Mouse (Mus musculus) heart, embryonic 13.5 days (tissue): ENCODE data around the gene Ficd. TPM values are rescaled to one million over a fixed set of nuclear protein-coding genes. Genes with fewer than 3 reads are reported as not detected.

Source experiments
- ATAC-seq: fragments of 200-750 bp; cut with Nextera tagmentation; 2 replicates; pipeline ENCODE4 v1.8.0; 2017; ENCODE audit warnings: moderate TSS enrichment; ENCODE audit not compliant: insufficient number of reproducible peaks, low FRiP score, low TSS enrichment; ENCODE audit errors: extremely low read depth
- H3K27ac ChIP-seq: fragments of 300-500 bp; sonication (generic); replicated peaks from 2 replicates; pipeline ENCODE4 v1.5.1; 2015; ENCODE audit warnings: moderate library complexity, mild to moderate bottlenecking, inconsistent platforms
- H3K27me3 ChIP-seq: fragments of 300-500 bp; sonication (generic); replicated peaks from 2 replicates; pipeline ENCODE4 v1.6.1; 2015; ENCODE audit warnings: mild to moderate bottlenecking, inconsistent platforms
- H3K36me3 ChIP-seq: fragments of 300-500 bp; sonication (generic); 2 replicates; pipeline ENCODE4 v1.6.1; 2015; ENCODE audit warnings: mild to moderate bottlenecking, inconsistent platforms
- H3K4me1 ChIP-seq: fragments of 300-500 bp; sonication (generic); 2 replicates; pipeline ENCODE4 v1.6.1; 2015; ENCODE audit warnings: inconsistent platforms
- H3K4me2 ChIP-seq: fragments of 300-500 bp; sonication (generic); 2 replicates; pipeline ENCODE4 v1.6.1; 2015; ENCODE audit warnings: inconsistent platforms, mild to moderate bottlenecking, moderate library complexity
- H3K4me3 ChIP-seq: fragments of 300-500 bp; sonication (generic); 2 replicates; pipeline ENCODE4 v1.5.1; 2015; ENCODE audit warnings: moderate library complexity, mild to moderate bottlenecking, inconsistent platforms
- H3K9ac ChIP-seq: fragments of 300-500 bp; sonication (generic); 2 replicates; pipeline ENCODE4 v1.6.1; 2015; ENCODE audit warnings: inconsistent platforms, mild to moderate bottlenecking, moderate library complexity
- H3K9me3 ChIP-seq: fragments of 300-500 bp; sonication (generic); 2 replicates; pipeline ENCODE4 v1.6.1; 2016; ENCODE audit warnings: inconsistent platforms
- whole genome bisulfite sequencing: fragments of 180-500 bp; shearing (Covaris S2); methylation state at CpG from one replicate; pipeline ENCODE4 v1.1.7; 2015; ENCODE audit warnings: mixed read lengths; 5-methylcytosine and 5-hydroxymethylcytosine counted together
- polyA plus RNA-seq: library from polyadenylated mRNA; unstranded; fragments of >200 nt; fragmentation: Nextera tagmentation; extraction: Ambion mirVana; gene quantifications from 2 replicates; pipeline ENCODE4 v1.2.1, GENCODE M21; 2015

Ficd gene
- polyA plus RNA-seq, 1 experiment from 2014 or later, result 5.0 TPM

- Histone ChIP-seq H3K9me3 (no peaks in the 10 kb centered on the region), H3K27ac (no peak overlapping the region), H3K4me1 (peaks cover 6% of the 10 kb centered on the region), H3K4me3 (no peak overlapping the region), H3K27me3 (peaks cover 20% of the 10 kb centered on the region), H3K9ac (no peak overlapping the region), H3K36me3 (no peaks in the 10 kb centered on the region), H3K4me2 (no peak overlapping the region)
- no peak for ATAC-seq
- 79% methylated on average over 7 of the region's 7 CpGs for WGBS
Measured at GRCm38 (mm10) chr5:113731174-113731573, 4.4 kb upstream of the Ficd start.

- 20% methylated on average over 6 of the region's 6 CpGs for WGBS
- Histone ChIP-seq H3K9ac (no peak overlapping the region), H3K4me1 (peaks cover 16% of the 10 kb centered on the region), H3K9me3 (no peaks in the 10 kb centered on the region), H3K27ac (no peak overlapping the region), H3K4me2 (no peak overlapping the region), H3K4me3 (no peak overlapping the region), H3K27me3 (peaks cover 10% of the 10 kb centered on the region; the same call in 1 of the 2 replicates), H3K36me3 (no peaks in the 10 kb centered on the region)
- ATAC-seq, result no peak
Measured at GRCm38 (mm10) chr5:113732182-113732581, 3.4 kb upstream of the Ficd start.

- H3K4me1 ChIP-seq, result peaks cover 18% of the 10 kb centered on the region
- no peak overlapping the region for H3K27ac ChIP-seq
Measured at GRCm38 (mm10) chr5:113734376-113734775, 1.2 kb upstream of the Ficd start.

GRCm38 (mm10) chr5:113735023-113735344 is 619 bp upstream of the Ficd start:
- 37% methylated on average over 7 of the region's 7 CpGs for WGBS
- peaks cover 25% of the 10 kb centered on the region for H3K36me3 ChIP-seq
- H3K9ac ChIP-seq, result peak overlapping the region; percentile 77
- no peaks in the 10 kb centered on the region for H3K27me3 ChIP-seq
- H3K4me2 ChIP-seq, result peak overlapping the region; percentile 77
- no peaks in the 10 kb centered on the region for H3K9me3 ChIP-seq
- peak overlapping the region; percentile 68 for H3K4me3 ChIP-seq
- H3K27ac ChIP-seq, result peak overlapping the region; percentile 72
- no peak for ATAC-seq
- peaks cover 18% of the 10 kb centered on the region for H3K4me1 ChIP-seq

More at GRCm38 (mm10) chr5:113734376-113734775, 1.2 kb upstream of the Ficd start:
- no peak overlapping the region for H3K4me3 ChIP-seq
- H3K4me2 ChIP-seq, result no peak overlapping the region
- H3K27me3 ChIP-seq, result no peaks in the 10 kb centered on the region
- no peaks in the 10 kb centered on the region for H3K9me3 ChIP-seq
- H3K9ac ChIP-seq, result no peak overlapping the region
- H3K36me3 ChIP-seq, result peaks cover 19% of the 10 kb centered on the region
- no peak for ATAC-seq
- WGBS, result 69% methylated on average over 5 of the region's 5 CpGs

- no peaks in the 10 kb centered on the region for H3K27me3 ChIP-seq
- peak overlapping the region; percentile 80 for H3K4me2 ChIP-seq
- ATAC-seq, result 0 out of 2 replicates have a peak, but pooled peaks have one; percentile 4
- peaks cover 36% of the 10 kb centered on the region for H3K36me3 ChIP-seq
- peak overlapping the region; percentile 92 for H3K27ac ChIP-seq
- no peaks in the 10 kb centered on the region for H3K9me3 ChIP-seq
- peak overlapping the region; percentile 80 for H3K9ac ChIP-seq
- peak overlapping the region; percentile 68 for H3K4me3 ChIP-seq
- WGBS, result 4% methylated on average over 10 of the region's 10 CpGs
- H3K4me1 ChIP-seq, result peaks cover 18% of the 10 kb centered on the region
Measured at GRCm38 (mm10) chr5:113736113-113736502, 505 bp downstream of the Ficd start.

- H3K27ac ChIP-seq, result peak overlapping the region; percentile 92
- no peak for ATAC-seq
- peak overlapping the region; percentile 80 for H3K9ac ChIP-seq
- H3K36me3 ChIP-seq, result peaks cover 41% of the 10 kb centered on the region
- no peaks in the 10 kb centered on the region for H3K9me3 ChIP-seq
- H3K4me3 ChIP-seq, result peak overlapping the region; percentile 68
- H3K4me1 ChIP-seq, result peaks cover 18% of the 10 kb centered on the region
- WGBS, result 40% methylated on average over 15 of the region's 15 CpGs
- peak overlapping the region; percentile 80 for H3K4me2 ChIP-seq
- no peaks in the 10 kb centered on the region for H3K27me3 ChIP-seq
Measured at GRCm38 (mm10) chr5:113736522-113737164, 1.0 kb downstream of the Ficd start.

- no peaks in the 10 kb centered on the region for H3K27me3 ChIP-seq
- no peak overlapping the region for H3K4me2 ChIP-seq
- H3K9ac ChIP-seq, result no peak overlapping the region
- WGBS, result 81% methylated on average over 11 of the region's 11 CpGs
- H3K36me3 ChIP-seq, result peaks cover 52% of the 10 kb centered on the region
- no peaks in the 10 kb centered on the region for H3K9me3 ChIP-seq
- no peak overlapping the region for H3K4me3 ChIP-seq
- H3K4me1 ChIP-seq, result peaks cover 18% of the 10 kb centered on the region
- no peak overlapping the region for H3K27ac ChIP-seq
- no peak for ATAC-seq
Measured at GRCm38 (mm10) chr5:113737607-113738237, 2.1 kb downstream of the Ficd start.

GRCm38 (mm10) chr5:113747629-113748028 is 12.0 kb downstream of the Ficd start:
- H3K4me2 ChIP-seq, result no peak overlapping the region
- H3K27me3 ChIP-seq, result no peaks in the 10 kb centered on the region
- no peak for ATAC-seq
- H3K36me3 ChIP-seq, result peaks cover 100% of the 10 kb centered on the region
- no peak overlapping the region for H3K27ac ChIP-seq
- WGBS, result 97% methylated on average over 5 of the region's 5 CpGs
- H3K4me3 ChIP-seq, result no peak overlapping the region
- no peaks in the 10 kb centered on the region for H3K4me1 ChIP-seq
- no peaks in the 10 kb centered on the region for H3K9me3 ChIP-seq
- H3K9ac ChIP-seq, result no peak overlapping the region

- H3K9ac ChIP-seq, result no peak overlapping the region
- peaks cover 100% of the 10 kb centered on the region for H3K36me3 ChIP-seq
- H3K4me2 ChIP-seq, result no peak overlapping the region
- no peak overlapping the region for H3K4me3 ChIP-seq
- no peaks in the 10 kb centered on the region for H3K4me1 ChIP-seq
- no peak for ATAC-seq
- H3K27me3 ChIP-seq, result no peaks in the 10 kb centered on the region
- no peaks in the 10 kb centered on the region for H3K9me3 ChIP-seq
- no peak overlapping the region for H3K27ac ChIP-seq
- 91% methylated on average over 13 of the region's 13 CpGs for WGBS
Measured at GRCm38 (mm10) chr5:113748556-113749331, 13.1 kb downstream of the Ficd start.

- H3K9ac ChIP-seq, result no peak overlapping the region
- no peak overlapping the region for H3K27ac ChIP-seq
- H3K27me3 ChIP-seq, result no peaks in the 10 kb centered on the region
- WGBS, result 83% methylated on average over 9 of the region's 9 CpGs
- no peak overlapping the region for H3K4me3 ChIP-seq
- no peaks in the 10 kb centered on the region for H3K9me3 ChIP-seq
- H3K36me3 ChIP-seq, result peaks cover 100% of the 10 kb centered on the region
- no peak for ATAC-seq
- H3K4me2 ChIP-seq, result no peak overlapping the region
- H3K4me1 ChIP-seq, result no peaks in the 10 kb centered on the region
Measured at GRCm38 (mm10) chr5:113751521-113752157, 16.0 kb downstream of the Ficd start.

GRCm38 (mm10) chr5:113755347-113756030 is 19.9 kb downstream of the Ficd start:
- Histone ChIP-seq H3K9ac (no peak overlapping the region), H3K36me3 (peaks cover 100% of the 10 kb centered on the region), H3K4me1 (no peaks in the 10 kb centered on the region), H3K4me2 (no peak overlapping the region), H3K27ac (no peak overlapping the region), H3K27me3 (no peaks in the 10 kb centered on the region), H3K9me3 (no peaks in the 10 kb centered on the region), H3K4me3 (no peak overlapping the region)
- no peak for ATAC-seq
- WGBS, result 85% methylated on average over 15 of the region's 15 CpGs
